Mouse (Mus musculus) right cerebral cortex, postnatal 10 days (tissue): Measurements from ENCODE around the gene Fli1.

ENCODE experiments used
- DNase-seq, 2 experiments: peaks; one replicate each; pipeline ENCODE4 v3.0.0; 2021; ENCODE audit warnings: low spot score in 2 of 2

Fli1 gene

DNA sequence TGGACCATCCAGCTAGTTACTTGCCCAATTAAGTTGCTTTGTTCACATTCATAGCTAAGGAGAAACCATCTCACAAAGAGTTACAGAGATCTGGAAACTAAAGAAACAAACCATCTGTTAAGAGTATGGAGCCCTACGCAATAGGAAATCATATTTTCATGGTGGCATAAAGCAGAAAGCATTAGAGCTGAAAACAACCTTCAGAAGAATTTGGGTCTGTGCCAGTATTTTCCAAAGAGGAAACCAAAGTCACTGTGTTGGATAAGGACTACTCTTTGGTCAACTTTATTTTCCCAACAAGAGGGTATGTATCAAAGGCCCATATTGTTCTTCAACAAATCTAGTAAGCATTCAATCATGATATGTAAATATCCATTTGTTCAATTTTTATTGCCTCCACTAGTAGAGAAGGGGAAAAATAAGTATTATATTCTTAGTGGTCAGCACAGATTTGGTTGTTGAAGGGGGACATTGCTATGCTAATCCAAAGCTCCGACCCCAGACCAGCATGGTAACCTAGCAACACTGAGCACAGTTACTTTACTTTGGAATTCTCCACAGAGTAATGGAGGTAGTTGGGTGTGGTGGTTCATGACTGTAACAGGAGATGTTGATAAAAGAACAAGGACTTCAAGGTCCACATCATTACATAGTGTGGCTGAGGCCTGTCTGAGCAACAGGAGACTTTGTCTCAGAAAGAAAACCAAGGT lies 20.0 kb downstream of the Fli1 start:
- no peak for DNase-seq

- DNase-seq = no peak
Observed at GRCm38 (mm10) chr9:32521331-32521730, 21.3 kb downstream of the Fli1 start.

- no peak for DNase-seq
Observed at GRCm38 (mm10) chr9:32520821-32521220, 21.8 kb downstream of the Fli1 start.

DNA sequence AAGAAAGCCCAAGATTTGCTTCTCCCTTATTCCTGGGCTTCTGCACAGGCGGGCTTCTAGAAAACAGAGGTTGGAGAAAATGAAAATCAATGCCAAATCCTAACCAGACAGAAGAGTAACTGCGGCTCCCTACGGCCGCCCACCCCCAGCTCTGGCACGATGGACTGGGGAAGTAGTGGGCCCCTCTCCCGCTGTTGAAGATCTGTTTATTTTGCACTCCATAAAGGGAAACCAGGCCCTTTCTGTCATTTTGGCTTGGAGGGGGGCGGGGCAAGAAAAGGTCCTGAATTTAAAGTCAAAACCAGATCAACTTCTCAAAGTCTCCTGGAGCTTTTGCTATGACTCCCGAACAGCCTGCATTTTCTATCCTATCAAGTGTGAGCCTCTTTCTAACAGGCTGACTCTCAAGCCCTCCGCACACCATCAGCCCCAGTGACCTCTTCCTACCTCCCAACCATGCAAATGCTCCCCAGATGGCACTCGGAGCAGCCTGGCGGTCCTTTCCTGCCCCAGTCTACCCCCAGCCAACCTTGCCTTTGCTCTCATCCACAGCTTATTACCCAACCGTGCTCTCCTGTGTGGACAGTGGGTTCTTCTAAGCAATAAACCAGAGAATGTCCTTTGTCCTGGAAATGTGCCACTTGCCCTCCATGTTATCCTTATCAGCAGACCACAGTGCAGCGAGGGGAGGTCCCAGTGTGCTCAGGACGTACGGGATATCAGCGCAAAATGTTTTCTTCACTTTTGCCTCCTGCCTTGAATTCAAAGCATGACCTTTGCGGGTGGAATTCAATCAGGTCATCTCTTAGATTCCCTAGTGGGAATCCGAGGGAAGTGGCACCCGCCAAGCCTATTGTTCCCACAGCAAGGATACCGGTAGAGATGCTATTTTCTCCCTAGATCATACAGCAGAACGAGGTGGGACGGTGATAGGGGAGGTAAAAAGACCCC lies 23.3 kb downstream of the Fli1 start:
- no peak for DNase-seq

DNA sequence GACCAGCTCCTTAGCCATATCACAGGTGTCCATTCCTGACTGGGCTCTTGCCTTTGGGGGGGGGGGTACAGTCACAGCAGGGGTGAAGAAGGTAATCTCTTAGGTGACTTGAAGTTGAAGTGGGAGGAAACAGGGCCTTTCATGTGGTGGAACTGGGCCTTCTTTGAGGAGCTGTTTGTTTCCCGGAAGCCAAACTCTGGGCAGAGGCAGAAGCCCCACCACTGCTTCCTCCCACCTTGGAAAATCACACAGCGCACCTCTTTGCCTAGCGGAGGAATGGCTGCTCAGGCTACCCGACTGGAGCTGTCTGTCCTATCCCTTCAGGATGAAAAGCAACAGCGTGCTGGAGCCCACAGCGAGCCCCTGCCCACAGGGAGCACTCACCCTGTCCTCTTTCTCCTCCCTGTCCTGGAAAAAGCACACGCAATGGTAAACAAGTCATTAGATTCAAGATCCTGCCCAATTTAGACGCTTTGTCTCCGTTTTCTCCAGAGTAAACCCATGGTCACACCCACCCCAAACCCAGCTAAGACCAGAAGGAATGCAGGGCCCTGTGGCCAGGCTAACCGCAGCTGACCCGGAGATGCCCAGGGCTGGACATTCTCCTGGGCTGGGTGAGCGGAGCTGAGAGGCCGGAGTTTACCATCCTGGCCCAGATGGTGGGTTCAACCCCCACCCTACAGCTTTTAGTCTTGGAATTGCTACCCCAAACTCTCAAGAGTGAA lies 24.1 kb downstream of the Fli1 start:
- no peak for DNase-seq

DNA sequence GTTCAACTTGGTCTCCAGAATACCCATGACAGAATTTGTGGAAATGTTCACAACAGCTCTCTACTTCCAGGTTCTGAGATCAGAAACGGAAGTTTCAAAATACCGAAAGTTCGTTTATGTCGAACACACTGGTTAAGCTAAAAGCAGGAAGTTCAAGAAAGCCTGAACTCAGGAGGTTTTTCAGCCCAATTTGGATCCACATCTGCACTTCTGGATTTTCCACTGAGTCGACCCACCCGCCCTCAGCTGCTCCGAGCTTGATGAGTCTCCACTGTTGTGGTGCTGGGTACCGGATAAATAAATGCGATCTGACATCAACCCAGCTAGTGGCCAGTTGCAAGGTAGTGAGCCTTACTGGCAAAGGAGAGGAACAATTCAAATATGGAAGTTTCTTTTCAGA lies 26.0 kb downstream of the Fli1 start:
- no peak for DNase-seq

DNA sequence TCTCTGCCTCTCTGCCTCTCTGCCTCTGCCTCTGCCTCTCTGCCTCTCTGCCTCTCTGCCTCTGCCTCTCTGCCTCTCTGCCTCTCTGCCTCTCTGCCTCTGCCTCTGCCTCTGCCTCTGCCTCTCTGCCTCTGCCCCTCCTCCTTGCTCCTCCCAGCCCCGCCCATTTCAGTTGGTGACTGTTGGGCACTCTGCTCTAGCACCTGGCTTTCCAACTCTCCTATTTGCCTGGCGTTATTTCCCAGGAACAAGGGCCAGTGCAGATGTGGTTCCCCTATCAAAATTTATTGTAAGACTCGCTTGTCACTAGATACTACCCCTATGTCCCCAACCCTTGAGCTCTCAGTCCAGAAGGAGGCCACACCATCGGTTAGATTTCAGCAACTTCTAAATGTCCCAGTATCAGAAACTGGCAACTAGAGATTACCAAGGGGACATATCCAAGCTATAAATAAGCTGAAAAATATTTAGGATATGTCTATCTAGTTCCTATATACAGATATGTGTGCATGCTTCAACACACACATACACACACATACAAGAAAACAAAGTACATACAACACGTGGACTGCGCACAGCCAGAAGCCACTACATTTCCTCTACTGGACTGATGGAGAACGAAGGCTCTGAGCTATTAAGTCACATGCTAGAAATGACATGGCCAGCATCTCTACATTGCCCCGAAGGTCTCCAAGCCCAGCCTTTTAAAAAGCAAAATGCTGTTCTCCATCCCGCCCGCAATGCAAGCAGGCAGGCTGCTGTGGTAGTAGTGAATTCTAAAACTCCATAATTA lies 26.6 kb downstream of the Fli1 start:
- no peak for DNase-seq

- no peak for DNase-seq
Observed at GRCm38 (mm10) chr9:32514406-32515058, 28.1 kb downstream of the Fli1 start.

DNA sequence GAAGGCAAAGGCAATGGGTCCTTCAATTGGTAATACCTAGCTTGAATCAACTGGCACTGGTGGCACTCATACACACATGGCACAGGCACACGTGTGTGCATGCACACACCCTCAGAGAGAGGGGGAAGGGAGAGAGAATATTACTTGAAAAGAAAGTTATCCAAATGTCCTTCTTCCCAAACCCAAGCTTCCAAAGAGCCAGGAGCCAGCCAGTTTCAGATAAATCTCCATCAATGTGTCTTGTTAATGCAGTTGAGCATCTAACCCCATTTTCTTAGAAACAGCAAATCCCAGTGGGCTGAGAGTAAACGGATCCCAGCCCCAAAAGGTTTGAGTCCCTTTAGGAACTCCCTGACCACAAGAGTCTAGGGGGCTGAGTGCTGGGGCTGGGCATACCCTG lies 29.2 kb downstream of the Fli1 start:
- DNase-seq = no peak

DNA sequence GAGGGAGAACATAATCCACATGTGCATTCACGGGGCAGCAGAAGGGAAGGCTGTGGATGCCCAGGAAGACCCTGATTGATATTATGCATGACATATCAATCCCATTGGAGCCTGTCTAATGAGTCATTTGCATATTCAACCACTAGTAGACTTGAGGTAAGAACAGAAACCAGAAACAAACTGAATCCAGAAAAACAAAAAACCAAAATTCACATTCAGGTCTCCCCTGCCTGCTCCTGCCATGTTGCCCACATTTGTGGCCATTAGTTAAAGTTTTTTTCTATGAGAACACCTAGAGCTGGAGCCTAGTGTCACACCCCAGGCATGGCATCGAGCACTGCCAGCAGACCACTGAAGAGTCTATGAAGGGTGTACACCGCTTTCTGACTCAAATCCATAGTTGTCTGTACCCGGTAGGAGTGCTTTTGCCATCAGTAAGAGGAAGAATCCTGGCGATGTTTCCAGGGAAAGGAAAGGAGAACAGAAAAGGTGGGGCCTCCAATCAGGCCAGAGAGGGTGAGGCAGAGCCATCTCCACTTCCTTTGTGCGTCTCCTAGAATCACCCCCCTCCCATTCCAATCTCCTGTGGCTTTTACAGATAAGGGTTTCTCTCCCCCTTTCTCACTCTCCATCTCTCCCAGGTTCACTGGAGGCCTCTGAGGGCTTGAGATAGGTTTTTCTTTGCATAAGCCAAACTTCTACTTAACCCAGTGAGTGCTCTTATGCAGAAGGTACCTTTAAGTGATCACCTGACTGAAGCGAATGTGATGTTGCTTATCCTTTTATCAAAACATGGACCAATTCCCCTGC lies 32.0 kb downstream of the Fli1 start:
- no peak for DNase-seq

GRCm38 (mm10) chr9:32509706-32510156 lies 32.9 kb downstream of the Fli1 start:
- no peak for DNase-seq

GRCm38 (mm10) chr9:32508648-32509047 lies 34.0 kb downstream of the Fli1 start:
- peak; percentile 36 to 40 for DNase-seq

DNA sequence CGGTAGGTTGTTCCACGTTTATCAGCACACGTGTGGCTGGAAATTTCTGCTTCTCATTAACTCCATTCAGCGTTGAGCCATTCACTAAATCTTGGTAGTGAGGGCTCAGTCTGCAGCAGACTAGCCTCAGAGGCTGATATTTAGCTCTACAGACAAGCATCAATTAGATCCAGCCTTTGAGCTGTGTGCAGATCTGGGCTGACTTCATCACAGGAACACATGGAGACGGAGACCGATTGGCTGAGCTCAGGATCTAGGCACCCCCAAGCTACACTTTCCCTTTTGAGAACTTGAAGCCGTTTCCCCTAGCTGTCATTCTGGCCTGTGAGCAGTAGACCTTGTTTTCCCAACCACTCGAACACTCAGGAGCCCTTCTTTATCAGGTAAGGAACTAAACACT lies 34.5 kb downstream of the Fli1 start:
- DNase-seq = no peak

DNA sequence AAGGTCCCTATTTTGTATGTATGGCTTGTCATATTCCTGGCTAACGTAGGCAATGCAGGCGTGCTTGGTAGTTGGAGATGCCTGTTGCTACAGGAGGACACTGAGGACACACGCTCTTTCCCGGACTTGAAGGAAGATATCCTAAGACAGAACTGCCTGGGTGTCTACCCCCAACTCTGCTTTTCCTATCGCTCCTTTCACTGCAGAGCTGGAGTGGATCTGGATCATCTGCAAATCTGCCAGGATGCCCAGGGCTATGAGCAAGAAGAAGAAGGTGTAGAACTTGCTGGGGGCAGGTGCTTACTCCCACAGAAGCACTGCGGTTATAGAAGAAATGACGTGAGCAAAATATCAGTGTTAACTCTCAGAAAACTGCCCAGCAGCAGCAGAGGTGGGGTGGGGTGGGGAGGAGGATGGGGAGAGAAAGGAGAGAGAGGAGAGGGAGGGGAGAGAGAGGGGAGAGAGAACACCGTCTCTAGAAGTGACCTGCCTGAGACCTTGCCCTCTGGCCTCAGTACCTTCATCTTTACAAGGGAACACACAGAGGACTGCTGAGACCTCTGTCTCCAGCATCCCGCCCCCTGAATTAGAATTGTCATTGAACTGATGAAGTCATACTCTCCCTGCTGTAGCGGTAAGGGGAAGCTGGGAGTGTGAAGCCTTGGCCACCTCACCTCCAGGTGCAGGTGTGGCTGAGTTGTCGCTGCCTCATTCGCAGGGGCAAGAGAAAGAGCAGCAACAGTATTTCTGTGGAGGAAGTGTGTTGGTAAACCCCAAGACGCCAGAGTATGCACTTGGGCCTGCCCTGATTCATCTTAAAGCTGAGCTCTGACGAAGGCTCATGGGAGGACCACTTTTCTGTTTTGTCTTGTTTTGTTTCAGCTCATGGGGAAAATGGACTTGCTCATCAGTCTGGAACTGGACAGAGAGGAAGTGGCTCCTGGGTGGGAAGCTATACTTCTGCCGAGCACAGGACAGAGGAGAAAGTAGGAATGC lies 35.5 kb downstream of the Fli1 start:
- DNase-seq = no peak

- DNase-seq = no peak
Observed at GRCm38 (mm10) chr9:32506161-32506560, 36.5 kb downstream of the Fli1 start.

GRCm38 (mm10) chr9:32505460-32506075 lies 37.1 kb downstream of the Fli1 start:
- no peak for DNase-seq

GRCm38 (mm10) chr9:32503995-32504451 lies 38.6 kb downstream of the Fli1 start:
- DNase-seq = no peak

- no peak for DNase-seq
Observed at GRCm38 (mm10) chr9:32503423-32503822, 39.2 kb downstream of the Fli1 start.
